Mouse (Mus musculus) stomach, embryonic 14.5 days (tissue): Measurements from ENCODE around the gene Ntrk3. TPM values are rescaled to one million over a fixed set of nuclear protein-coding genes. Genes with fewer than 3 reads are reported as not detected.
A peak's percentile ranks its signal among the peaks of the same experiment; 100 is the strongest.

Experiments
- ATAC-seq: fragments of 200-750 bp; cut with Nextera tagmentation; 2 replicates; pipeline ENCODE4 v1.8.0; 2017; ENCODE audit warnings: low read depth, moderate TSS enrichment; ENCODE audit not compliant: insufficient number of reproducible peaks, insufficient read depth, low FRiP score
- H3K27ac ChIP-seq: fragments of 300-500 bp; sonication (generic); 2 replicates; pipeline ENCODE4 v1.5.1; 2014; ENCODE audit warnings: mild to moderate bottlenecking, low read length, moderate library complexity, mixed read lengths
- H3K27me3 ChIP-seq: fragments of 300-500 bp; sonication (generic); 2 replicates; pipeline ENCODE4 v1.6.1; 2014; ENCODE audit warnings: low read length, control low read depth, mixed read lengths; ENCODE audit not compliant: control insufficient read depth, insufficient read depth
- H3K36me3 ChIP-seq: fragments of 300-500 bp; sonication (generic); 2 replicates; pipeline ENCODE4 v1.6.1; 2014; ENCODE audit warnings: mild to moderate bottlenecking, control low read depth, low read length, moderate library complexity, mixed read lengths; ENCODE audit not compliant: control insufficient read depth, insufficient read depth
- H3K4me1 ChIP-seq: fragments of 300-500 bp; sonication (generic); 2 replicates; pipeline ENCODE4 v1.6.1; 2014; ENCODE audit warnings: low read length, control low read depth, mixed read lengths; ENCODE audit not compliant: control insufficient read depth, insufficient read depth
- H3K4me2 ChIP-seq: fragments of 300-500 bp; sonication (generic); replicated peaks from 2 replicates; pipeline ENCODE4 v1.6.1; 2014; ENCODE audit warnings: low read depth, low read length, control low read depth
- H3K4me3 ChIP-seq: fragments of 300-500 bp; sonication (generic); 2 replicates; pipeline ENCODE4 v1.5.1; 2014; ENCODE audit warnings: low read depth, low read length, control low read depth
- H3K9ac ChIP-seq: fragments of 300-500 bp; sonication (generic); replicated peaks from 2 replicates; pipeline ENCODE4 v1.6.1; 2014; ENCODE audit warnings: low read depth, mild to moderate bottlenecking, control low read depth, low read length, moderate library complexity, mixed read lengths
- H3K9me3 ChIP-seq: fragments of 300-500 bp; sonication (generic); 2 replicates; pipeline ENCODE4 v1.6.1; 2016; ENCODE audit warnings: low read depth, low read length, control low read depth; ENCODE audit not compliant: control insufficient read depth
- WGBS: fragments of 180-500 bp; shearing (Covaris S2); extraction: QIAGEN DNeasy Blood & Tissue Kit; methylation state at CpG from one replicate; pipeline ENCODE4 v1.1.7; 2014; 5-methylcytosine and 5-hydroxymethylcytosine counted together
- polyA plus RNA-seq: library from polyadenylated mRNA; unstranded; fragments of >200 nt; fragmentation: Nextera tagmentation; extraction: Ambion mirVana; gene quantifications from 2 replicates; pipeline ENCODE4 v1.2.1, GENCODE M21; 2014

The Ntrk3 gene
- polyA plus RNA-seq, 1 experiment from 2014 or later, result 5.9 TPM

DNA sequence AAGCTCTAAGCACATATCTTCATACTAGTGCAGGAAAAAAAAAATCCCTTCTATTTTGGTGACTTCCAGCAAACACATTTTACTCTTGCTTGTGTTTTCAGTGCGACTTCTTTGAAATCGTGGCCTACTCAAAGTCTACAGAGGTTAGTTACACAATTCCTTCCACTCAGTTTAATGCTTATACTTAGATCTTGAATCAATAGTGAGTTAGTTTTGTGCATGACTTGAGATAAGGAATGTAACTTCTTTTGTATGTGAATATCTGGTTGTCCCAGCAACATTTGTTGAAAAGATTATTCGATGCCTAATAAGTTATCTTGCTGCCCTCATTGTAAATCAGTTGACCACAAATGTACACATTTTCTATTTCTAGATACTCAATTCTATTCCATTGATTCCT is 411.6 kb downstream of the Ntrk3 start:
- H3K27me3 ChIP-seq, result no peaks in the 10 kb centered on the region
- no peak overlapping the region for H3K4me2 ChIP-seq
- H3K4me1 ChIP-seq, result no peaks in the 10 kb centered on the region
- H3K4me3 ChIP-seq, result no peak overlapping the region
- no peak overlapping the region for H3K9ac ChIP-seq
- no peaks in the 10 kb centered on the region for H3K36me3 ChIP-seq
- 70% methylated on average over 3 of the region's 3 CpGs for WGBS
- no peaks in the 10 kb centered on the region for H3K9me3 ChIP-seq
- no peak overlapping the region for H3K27ac ChIP-seq
- ATAC-seq, result peak; percentile 53; the same call in 1 of the 2 replicates

GRCm38 (mm10) chr7:78318640-78319039 is 419.2 kb downstream of the Ntrk3 start:
- no peak overlapping the region for H3K4me2 ChIP-seq
- H3K4me1 ChIP-seq, result no peaks in the 10 kb centered on the region
- no peaks in the 10 kb centered on the region for H3K27me3 ChIP-seq
- H3K4me3 ChIP-seq, result no peak overlapping the region
- H3K27ac ChIP-seq, result no peak overlapping the region
- ATAC-seq, result no peak
- H3K36me3 ChIP-seq, result no peaks in the 10 kb centered on the region
- H3K9ac ChIP-seq, result no peak overlapping the region
- no peaks in the 10 kb centered on the region for H3K9me3 ChIP-seq
- 82% methylated on average over 4 of the region's 4 CpGs for WGBS

DNA sequence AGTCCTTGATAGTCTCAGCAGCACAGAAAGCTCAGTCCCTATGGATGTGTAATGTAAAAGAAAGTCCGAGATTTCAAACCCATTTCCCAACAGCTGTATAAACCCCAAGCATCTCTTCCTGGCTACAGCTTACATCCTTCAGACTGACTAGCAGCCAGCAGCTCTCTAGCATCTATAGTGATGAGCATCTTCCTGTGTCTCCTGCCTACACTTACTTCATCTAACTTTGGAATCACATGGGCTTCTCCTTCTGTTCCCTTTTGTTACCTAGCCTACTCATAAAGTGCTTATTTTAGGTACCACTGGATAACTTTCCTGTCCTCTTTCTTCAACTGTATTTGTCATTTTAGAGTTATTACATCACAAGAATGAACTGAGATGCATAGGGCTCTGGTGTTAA is 432.0 kb downstream of the Ntrk3 start:
- Histone ChIP-seq H3K27ac (no peak overlapping the region), H3K4me3 (no peak overlapping the region), H3K4me2 (no peak overlapping the region), H3K27me3 (no peaks in the 10 kb centered on the region), H3K36me3 (no peaks in the 10 kb centered on the region), H3K9me3 (no peaks in the 10 kb centered on the region), H3K4me1 (no peaks in the 10 kb centered on the region), H3K9ac (no peak overlapping the region)
- 87% methylated on average over 1 of the region's 1 CpGs for WGBS
- no peak for ATAC-seq

GRCm38 (mm10) chr7:78305029-78305428 is 432.8 kb downstream of the Ntrk3 start:
- H3K27me3 ChIP-seq, result no peaks in the 10 kb centered on the region
- ATAC-seq, result no peak
- no peak overlapping the region for H3K4me2 ChIP-seq
- no peaks in the 10 kb centered on the region for H3K4me1 ChIP-seq
- no peak overlapping the region for H3K9ac ChIP-seq
- no peak overlapping the region for H3K27ac ChIP-seq
- H3K9me3 ChIP-seq, result no peaks in the 10 kb centered on the region
- no peaks in the 10 kb centered on the region for H3K36me3 ChIP-seq
- WGBS, result 76% methylated on average over 1 of the region's 1 CpGs
- H3K4me3 ChIP-seq, result no peak overlapping the region

- Histone ChIP-seq H3K36me3 (no peaks in the 10 kb centered on the region), H3K4me1 (no peaks in the 10 kb centered on the region), H3K9ac (no peak overlapping the region), H3K9me3 (no peaks in the 10 kb centered on the region), H3K4me3 (no peak overlapping the region), H3K27ac (no peak overlapping the region), H3K4me2 (no peak overlapping the region), H3K27me3 (no peaks in the 10 kb centered on the region)
- 87% methylated on average over 5 of the region's 5 CpGs for WGBS
- ATAC-seq, result no peak
Observed at GRCm38 (mm10) chr7:78297290-78297689, 440.5 kb downstream of the Ntrk3 start.

- no peak overlapping the region for H3K4me2 ChIP-seq
- ATAC-seq, result no peak
- no peaks in the 10 kb centered on the region for H3K27me3 ChIP-seq
- no peak overlapping the region for H3K9ac ChIP-seq
- H3K27ac ChIP-seq, result no peak overlapping the region
- H3K36me3 ChIP-seq, result no peaks in the 10 kb centered on the region
- no peaks in the 10 kb centered on the region for H3K9me3 ChIP-seq
- no peaks in the 10 kb centered on the region for H3K4me1 ChIP-seq
- 63% methylated on average over 3 of the region's 3 CpGs for WGBS
- H3K4me3 ChIP-seq, result no peak overlapping the region
Observed at GRCm38 (mm10) chr7:78294322-78294721, 443.5 kb downstream of the Ntrk3 start.

GRCm38 (mm10) chr7:78290186-78290585 is 447.6 kb downstream of the Ntrk3 start:
- 88% methylated on average over 2 of the region's 2 CpGs for WGBS
- Histone ChIP-seq H3K36me3 (no peaks in the 10 kb centered on the region), H3K9me3 (no peaks in the 10 kb centered on the region), H3K4me2 (no peak overlapping the region), H3K27me3 (no peaks in the 10 kb centered on the region), H3K27ac (no peak overlapping the region), H3K4me1 (no peaks in the 10 kb centered on the region), H3K9ac (no peak overlapping the region), H3K4me3 (no peak overlapping the region)
- no peak for ATAC-seq

GRCm38 (mm10) chr7:78286516-78287238 is 451.1 kb downstream of the Ntrk3 start:
- ATAC-seq, result no peak
- no peaks in the 10 kb centered on the region for H3K36me3 ChIP-seq
- 89% methylated on average over 2 of the region's 2 CpGs for WGBS
- H3K27me3 ChIP-seq, result no peaks in the 10 kb centered on the region
- no peak overlapping the region for H3K4me2 ChIP-seq
- H3K9me3 ChIP-seq, result no peaks in the 10 kb centered on the region
- H3K4me3 ChIP-seq, result no peak overlapping the region
- no peak overlapping the region for H3K9ac ChIP-seq
- H3K27ac ChIP-seq, result no peak overlapping the region
- no peaks in the 10 kb centered on the region for H3K4me1 ChIP-seq
